Mouse (Mus musculus): ENCODE data around the gene Dnah10.

DNA sequence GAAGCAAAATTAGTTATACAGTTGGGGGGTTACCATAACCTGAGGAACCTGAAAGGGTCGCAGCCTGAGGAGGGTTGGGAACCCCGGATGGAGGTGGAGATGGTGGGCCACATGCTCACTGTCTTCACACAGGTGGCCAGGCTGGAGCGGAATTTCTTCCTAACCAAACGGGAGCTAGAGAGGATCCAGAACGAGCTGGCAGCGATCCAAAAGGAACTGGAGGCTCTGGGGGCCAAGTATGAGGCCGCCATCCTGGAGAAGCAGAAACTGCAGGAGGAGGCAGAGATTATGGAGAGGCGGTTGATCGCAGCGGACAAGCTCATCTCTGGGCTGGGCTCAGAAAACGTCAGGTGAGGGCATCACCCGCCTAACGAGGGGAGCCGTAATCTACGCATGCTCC is 92.2 kb downstream of the Dnah10 start:
- no peak for TF ChIP-seq CTCF (IDR thresholded peaks at IDR 0.05; ENCODE audit: control insufficient read depth, insufficient read depth, low read length)
- TF ChIP-seq POLR2A (IDR thresholded peaks at IDR 0.05; ENCODE audit: borderline replicate concordance, control insufficient read depth, low read depth, low read length) = no peak
